Mouse (Mus musculus) activated CD4-positive, CD25-positive, alpha-beta regulatory T cell (primary cell): ENCODE data around the gene Trim45. TPM values are rescaled to one million over a fixed set of nuclear protein-coding genes. Genes with fewer than 3 reads are reported as not detected.

Source experiments
- polyA plus RNA-seq, 2 experiments: library from polyadenylated mRNA; unstranded; fragments of 100-300 nt; shearing (Covaris generic); gene quantifications; one replicate each; pipeline ENCODE4 v1.2.1; 2017

Gene Trim45
- under 1 TPM; 0.61 to 0.92 TPM for polyA plus RNA-seq

DNA sequence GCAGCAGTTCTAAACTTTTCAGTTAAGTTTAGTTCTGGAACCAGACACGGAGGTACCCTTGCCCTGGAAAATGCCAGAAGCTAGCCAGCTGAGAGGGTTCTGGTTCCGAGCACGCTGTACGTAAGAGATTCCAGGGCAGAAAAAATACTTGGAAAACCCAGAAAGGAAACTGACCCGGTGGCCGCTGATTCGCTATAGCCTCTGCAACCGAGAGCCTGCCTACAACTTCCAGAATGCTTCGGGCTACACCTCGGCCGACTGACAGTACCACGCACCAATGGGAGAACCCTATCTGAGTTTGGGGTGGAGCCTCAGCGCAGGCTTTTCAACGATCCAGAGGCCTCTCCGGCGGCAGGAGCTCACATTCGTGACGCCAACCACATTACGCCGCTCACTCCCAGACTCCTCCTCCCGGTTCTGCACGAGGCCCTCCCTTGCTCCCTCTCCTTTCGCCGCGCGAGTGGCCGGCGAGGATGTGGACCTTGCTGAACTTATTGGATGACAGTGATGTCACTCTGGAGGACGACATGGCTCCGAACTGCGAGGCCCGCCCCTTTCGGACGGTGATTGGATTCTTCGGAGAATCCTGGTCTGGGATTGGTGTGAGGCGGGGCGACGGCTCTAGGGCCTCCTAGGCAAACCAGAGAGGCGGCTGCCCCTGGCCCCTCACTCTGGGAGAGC, at the start of gene Trim45:
Gene Trim45 (plus strand): TSS at position 378 of the 681 bp plus-strand sequence.

DNA sequence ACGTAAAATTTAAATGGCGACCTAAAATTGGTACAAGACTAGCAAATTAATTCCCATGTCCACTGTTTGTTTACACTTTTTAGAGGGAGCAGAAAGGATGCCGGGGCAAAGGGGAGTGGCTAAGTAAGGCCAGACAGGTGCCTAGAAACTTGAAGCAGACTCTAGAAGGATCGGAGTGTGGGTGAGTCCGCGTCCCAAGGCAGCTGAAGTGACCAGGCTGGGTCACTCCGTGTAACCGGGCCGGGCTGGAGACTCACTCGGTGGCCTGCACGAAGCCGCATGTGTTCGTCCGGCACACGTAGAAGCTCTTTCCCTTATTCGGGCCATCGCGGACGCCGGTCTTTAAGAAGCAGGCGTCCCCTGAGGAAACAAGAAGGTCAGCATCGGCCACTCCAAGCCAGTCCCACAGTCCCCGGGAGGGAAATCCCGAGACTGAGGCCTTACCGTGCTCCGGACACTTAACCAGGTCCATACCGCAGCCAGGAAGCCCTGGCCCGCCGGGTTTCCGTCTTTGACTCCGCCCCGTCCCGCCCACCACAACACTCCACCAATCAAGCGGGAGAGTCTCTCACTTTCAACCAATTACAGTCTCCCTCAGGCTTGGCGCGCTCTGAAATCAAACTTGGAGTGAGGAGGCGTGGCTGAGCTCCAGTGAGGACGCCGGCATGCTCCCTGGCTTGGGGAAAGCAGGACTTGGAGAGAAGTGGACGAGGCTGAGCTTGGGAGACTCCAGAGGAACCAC, 47.3 kb downstream of the Trim45 start, which contains the start of gene Ttf2:
Gene Ttf2 (minus strand): TSS at position 488 of the 742 bp plus-strand sequence.

Other genes starting within 250 kb of the Trim45 start
- 100 to 1,000 TPM; 111 to 128 TPM for gene Man1a2, start 236.7 kb upstream of the Trim45 start, polyA plus RNA-seq
- not detected for gene Vtcn1, start 96.7 kb upstream of the Trim45 start, polyA plus RNA-seq
- gene Ttf2, start 47.5 kb downstream of the Trim45 start, polyA plus RNA-seq, result 10 to 100 TPM; 12.1 to 14.6 TPM
- 10 to 100 TPM; 12.4 to 27.1 TPM for gene Cd101, start 107.4 kb downstream of the Trim45 start, polyA plus RNA-seq
- under 1 TPM; 0.21 to 0.92 TPM for gene Ptgfrn, start 188.1 kb downstream of the Trim45 start, polyA plus RNA-seq